Mouse (Mus musculus): ENCODE results near the gene Tpsg1. TPM values are rescaled to one million over a fixed set of nuclear protein-coding genes. Genes with fewer than 3 reads are reported as not detected.

Tpsg1 gene
- 1.0 and 2.2 TPM in 2 replicates for polyA plus RNA-seq (2015; fragmentation: Nextera tagmentation; extraction: Ambion mirVana)

GRCm38 (mm10) chr17:25368973-25369372, at the start of gene Tpsg1:
Gene Tpsg1, plus strand, starts transcription at chr17:25369273.
- no peak within 1 kb of the TSS for H3K4me2 ChIP-seq
- H3K4me1 ChIP-seq = no peaks in the 10 kb centered on the region
- H3K36me3 ChIP-seq = no peaks in the 10 kb centered on the region
- no peak within 1 kb of the TSS for H3K9ac ChIP-seq
- WGBS = 83% methylated on average over 3 of the region's 3 CpGs
- H3K9me3 ChIP-seq = no peaks in the 10 kb centered on the region
- H3K4me3 ChIP-seq = no peak within 1 kb of the TSS
- no peak for ATAC-seq (ENCODE audit: insufficient number of reproducible peaks, insufficient read depth, low FRiP score, low TSS enrichment, low read depth)
- no peak within 1 kb of the TSS for H3K27ac ChIP-seq
- no peaks in the 10 kb centered on the region for H3K27me3 ChIP-seq

- Histone ChIP-seq H3K4me2 (no peak overlapping the region), H3K27me3 (peaks cover 4% of the 10 kb centered on the region; the same call in 1 of the 2 replicates), H3K4me1 (no peaks in the 10 kb centered on the region), H3K4me3 (no peak overlapping the region), H3K27ac (no peak overlapping the region), H3K9me3 (no peaks in the 10 kb centered on the region), H3K36me3 (no peaks in the 10 kb centered on the region), H3K9ac (no peak overlapping the region)
- ATAC-seq (ENCODE audit: insufficient number of reproducible peaks, insufficient read depth, low FRiP score, low TSS enrichment, low read depth) = no peak
- 87% methylated on average over 8 of the region's 8 CpGs for WGBS
Observed at GRCm38 (mm10) chr17:25320819-25321218, 48.3 kb upstream of the Tpsg1 start.

GRCm38 (mm10) chr17:25322930-25323329, 46.1 kb upstream of the Tpsg1 start:
- Histone ChIP-seq H3K27ac (no peak overlapping the region), H3K4me1 (no peaks in the 10 kb centered on the region), H3K9me3 (no peaks in the 10 kb centered on the region), H3K27me3 (peaks cover 4% of the 10 kb centered on the region; the same call in 1 of the 2 replicates), H3K4me2 (no peak overlapping the region), H3K4me3 (no peak overlapping the region), H3K9ac (no peak overlapping the region), H3K36me3 (no peaks in the 10 kb centered on the region)
- ATAC-seq (ENCODE audit: insufficient number of reproducible peaks, insufficient read depth, low FRiP score, low TSS enrichment, low read depth) = no peak
- 16% methylated on average over 2 of the region's 2 CpGs for WGBS

GRCm38 (mm10) chr17:25332321-25332720, 36.8 kb upstream of the Tpsg1 start:
- WGBS = 67% methylated on average over 9 of the region's 9 CpGs

GRCm38 (mm10) chr17:25333943-25334342, 35.1 kb upstream of the Tpsg1 start:
- 1% methylated on average over 8 of the region's 8 CpGs for WGBS
- no peaks in the 10 kb centered on the region for H3K4me1 ChIP-seq

More at GRCm38 (mm10) chr17:25332321-25332720, 36.8 kb upstream of the Tpsg1 start:
- H3K9me3 ChIP-seq = no peaks in the 10 kb centered on the region
- no peak overlapping the region for H3K4me2 ChIP-seq
- H3K4me1 ChIP-seq = no peaks in the 10 kb centered on the region
- ATAC-seq (ENCODE audit: insufficient number of reproducible peaks, insufficient read depth, low FRiP score, low TSS enrichment, low read depth) = no peak
- no peak overlapping the region for H3K4me3 ChIP-seq
- peaks cover 27% of the 10 kb centered on the region; the same call in 1 of the 2 replicates for H3K27me3 ChIP-seq
- no peak overlapping the region for H3K9ac ChIP-seq
- no peak overlapping the region for H3K27ac ChIP-seq
- no peaks in the 10 kb centered on the region for H3K36me3 ChIP-seq

GRCm38 (mm10) chr17:25338218-25338617, 30.9 kb upstream of the Tpsg1 start:
- H3K4me1 ChIP-seq = no peaks in the 10 kb centered on the region
- no peak for ATAC-seq (ENCODE audit: insufficient number of reproducible peaks, insufficient read depth, low FRiP score, low TSS enrichment, low read depth)
- H3K27me3 ChIP-seq = peaks cover 14% of the 10 kb centered on the region; the same call in 1 of the 2 replicates
- H3K9ac ChIP-seq = no peak overlapping the region
- no peaks in the 10 kb centered on the region for H3K9me3 ChIP-seq
- H3K27ac ChIP-seq = no peak overlapping the region
- H3K4me2 ChIP-seq = no peak overlapping the region
- 78% methylated on average over 4 of the region's 4 CpGs for WGBS
- H3K36me3 ChIP-seq = no peaks in the 10 kb centered on the region
- H3K4me3 ChIP-seq = no peak overlapping the region

More at GRCm38 (mm10) chr17:25333943-25334342, 35.1 kb upstream of the Tpsg1 start:
- no peaks in the 10 kb centered on the region for H3K9me3 ChIP-seq
- no peak overlapping the region for H3K4me3 ChIP-seq
- H3K36me3 ChIP-seq = no peaks in the 10 kb centered on the region
- ATAC-seq (ENCODE audit: insufficient number of reproducible peaks, insufficient read depth, low FRiP score, low TSS enrichment, low read depth) = no peak
- no peak overlapping the region for H3K9ac ChIP-seq
- no peak overlapping the region for H3K4me2 ChIP-seq
- H3K27me3 ChIP-seq = peaks cover 26% of the 10 kb centered on the region; the same call in 1 of the 2 replicates
- H3K27ac ChIP-seq = no peak overlapping the region

GRCm38 (mm10) chr17:25340003-25340402, 29.1 kb upstream of the Tpsg1 start:
- Histone ChIP-seq H3K4me1 (no peaks in the 10 kb centered on the region), H3K27me3 (0 out of 2 replicates have a peak, but pooled peaks cover 2% of the 10 kb centered on the region), H3K9ac (no peak overlapping the region), H3K36me3 (no peaks in the 10 kb centered on the region), H3K9me3 (no peaks in the 10 kb centered on the region), H3K27ac (no peak overlapping the region), H3K4me2 (no peak overlapping the region), H3K4me3 (no peak overlapping the region)
- WGBS = 87% methylated on average over 6 of the region's 6 CpGs
- no peak for ATAC-seq (ENCODE audit: insufficient number of reproducible peaks, insufficient read depth, low FRiP score, low TSS enrichment, low read depth)

- Histone ChIP-seq H3K9ac (no peak overlapping the region), H3K4me1 (no peaks in the 10 kb centered on the region), H3K27me3 (peaks cover 2% of the 10 kb centered on the region; the same call in 1 of the 2 replicates), H3K9me3 (no peaks in the 10 kb centered on the region), H3K36me3 (no peaks in the 10 kb centered on the region), H3K4me2 (no peak overlapping the region), H3K27ac (no peak overlapping the region), H3K4me3 (no peak overlapping the region)
- ATAC-seq (ENCODE audit: insufficient number of reproducible peaks, insufficient read depth, low FRiP score, low TSS enrichment, low read depth) = no peak
- WGBS = 49% methylated on average over 3 of the region's 3 CpGs
Observed at GRCm38 (mm10) chr17:25341490-25341889, 27.6 kb upstream of the Tpsg1 start.

- Histone ChIP-seq H3K4me2 (no peak within 1 kb of the TSS), H3K9ac (no peak within 1 kb of the TSS), H3K4me3 (no peak within 1 kb of the TSS), H3K9me3 (no peaks in the 10 kb centered on the region), H3K27me3 (peaks cover 4% of the 10 kb centered on the region; the same call in 1 of the 2 replicates), H3K36me3 (no peaks in the 10 kb centered on the region), H3K4me1 (no peaks in the 10 kb centered on the region), H3K27ac (no peak within 1 kb of the TSS)
- 85% methylated on average over 4 of the region's 4 CpGs for whole genome bisulfite sequencing
- no peak for ATAC-seq (ENCODE audit: insufficient number of reproducible peaks, insufficient read depth, low FRiP score, low TSS enrichment, low read depth)
Observed at GRCm38 (mm10) chr17:25345462-25345861, 23.6 kb upstream of the Tpsg1 start, which contains the start of gene Tpsab1. Gene Tpsab1, minus strand, starts transcription at chr17:25345562.

- H3K4me3 ChIP-seq = no peak overlapping the region
- WGBS = 60% methylated on average over 2 of the region's 2 CpGs
Observed at GRCm38 (mm10) chr17:25361291-25361690, 7.8 kb upstream of the Tpsg1 start.

GRCm38 (mm10) chr17:25363726-25364125, 5.3 kb upstream of the Tpsg1 start:
- ATAC-seq (ENCODE audit: insufficient number of reproducible peaks, insufficient read depth, low FRiP score, low TSS enrichment, low read depth) = no peak
- no peak overlapping the region for H3K4me3 ChIP-seq
- H3K27me3 ChIP-seq = no peaks in the 10 kb centered on the region
- H3K9ac ChIP-seq = no peak overlapping the region
- H3K9me3 ChIP-seq = no peaks in the 10 kb centered on the region
- 3% methylated on average over 1 of the region's 1 CpGs for WGBS
- H3K4me1 ChIP-seq = no peaks in the 10 kb centered on the region
- H3K27ac ChIP-seq = no peak overlapping the region
- H3K4me2 ChIP-seq = no peak overlapping the region
- no peaks in the 10 kb centered on the region for H3K36me3 ChIP-seq

More at GRCm38 (mm10) chr17:25361291-25361690, 7.8 kb upstream of the Tpsg1 start:
- Histone ChIP-seq H3K4me2 (no peak overlapping the region), H3K27me3 (no peaks in the 10 kb centered on the region), H3K36me3 (no peaks in the 10 kb centered on the region), H3K9me3 (no peaks in the 10 kb centered on the region), H3K9ac (no peak overlapping the region), H3K4me1 (no peaks in the 10 kb centered on the region), H3K27ac (no peak overlapping the region)
- no peak for ATAC-seq (ENCODE audit: insufficient number of reproducible peaks, insufficient read depth, low FRiP score, low TSS enrichment, low read depth)

GRCm38 (mm10) chr17:25366005-25366404, 3.1 kb upstream of the Tpsg1 start, which contains the start of gene Tpsb2:
Gene Tpsb2, plus strand, starts transcription at chr17:25366305.
- ATAC-seq (ENCODE audit: insufficient number of reproducible peaks, insufficient read depth, low FRiP score, low TSS enrichment, low read depth) = no peak
- Histone ChIP-seq H3K4me3 (no peak within 1 kb of the TSS), H3K9me3 (no peaks in the 10 kb centered on the region), H3K9ac (no peak within 1 kb of the TSS), H3K36me3 (no peaks in the 10 kb centered on the region), H3K27ac (no peak within 1 kb of the TSS), H3K4me2 (no peak within 1 kb of the TSS), H3K27me3 (no peaks in the 10 kb centered on the region), H3K4me1 (no peaks in the 10 kb centered on the region)
- 69% methylated on average over 2 of the region's 2 CpGs for WGBS
